Mouse (Mus musculus) induced T-regulatory cell, adult 2 months (primary cell): Measurements from ENCODE around the gene Tssk6.

Experiments used
- DNase-seq: peaks from one replicate; pipeline ENCODE4 v3.0.0-alpha.2; 2012; ENCODE audit warnings: low read depth

The Tssk6 gene

DNA sequence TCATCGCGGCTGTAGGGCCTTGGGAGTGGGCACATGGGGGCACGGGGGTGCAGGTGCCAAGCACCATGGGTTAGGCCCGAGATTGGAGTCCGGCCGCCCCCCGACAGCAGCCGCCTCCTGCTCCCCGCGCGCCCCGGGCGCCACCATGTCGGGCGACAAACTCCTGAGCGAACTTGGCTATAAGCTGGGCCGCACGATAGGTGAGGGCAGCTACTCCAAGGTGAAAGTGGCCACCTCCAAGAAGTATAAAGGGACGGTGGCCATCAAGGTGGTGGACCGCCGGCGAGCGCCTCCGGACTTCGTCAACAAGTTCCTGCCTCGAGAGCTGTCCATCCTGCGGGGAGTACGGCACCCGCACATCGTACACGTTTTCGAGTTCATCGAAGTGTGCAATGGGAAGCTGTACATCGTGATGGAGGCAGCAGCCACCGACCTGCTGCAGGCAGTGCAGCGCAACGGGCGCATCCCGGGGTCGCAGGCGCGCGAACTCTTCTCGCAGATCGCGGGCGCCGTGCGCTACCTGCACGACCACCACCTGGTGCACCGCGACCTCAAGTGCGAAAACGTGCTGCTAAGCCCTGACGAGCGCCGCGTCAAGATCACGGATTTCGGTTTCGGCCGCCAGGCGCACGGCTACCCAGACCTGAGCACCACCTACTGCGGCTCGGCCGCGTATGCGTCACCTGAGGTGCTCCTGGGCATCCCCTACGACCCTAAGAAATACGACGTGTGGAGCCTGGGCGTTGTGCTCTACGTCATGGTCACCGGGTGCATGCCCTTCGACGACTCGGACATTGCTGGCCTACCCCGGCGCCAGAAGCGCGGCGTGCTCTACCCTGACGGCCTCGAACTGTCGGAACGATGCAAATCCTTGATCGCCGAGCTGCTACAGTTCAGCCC is at the start of gene Tssk6, which contains the start of the genes Ndufa13 and Yjefn3:
Gene Tssk6 (plus strand): TSS at position 22 of the 900 bp plus-strand sequence.
Gene Ndufa13 (minus strand): TSS at position 396 of the 900 bp plus-strand sequence.
Gene Yjefn3 (minus strand): TSS at position 550 of the 900 bp plus-strand sequence.
- peak; percentile 88 for DNase-seq

DNA sequence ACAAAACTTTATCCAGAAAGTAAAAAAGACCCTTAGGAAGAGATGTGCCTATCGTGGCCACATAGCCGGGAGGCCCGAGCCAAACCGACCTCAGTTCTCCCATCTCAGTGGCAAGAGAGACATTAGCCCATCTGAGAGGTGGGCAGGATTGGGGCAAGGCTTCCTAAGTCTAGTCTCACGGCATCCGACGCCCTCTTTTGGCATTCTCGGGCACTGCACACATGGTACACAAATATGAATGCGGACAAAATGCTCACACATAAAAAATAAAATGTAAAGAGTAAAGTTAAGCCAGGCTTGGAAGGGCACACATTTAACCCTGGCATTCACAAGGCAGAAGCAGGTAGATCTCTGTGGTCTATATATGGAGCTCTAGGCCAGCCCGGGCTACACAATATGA is 48.1 kb upstream of the Tssk6 start:
- DNase-seq, result no peak

DNA sequence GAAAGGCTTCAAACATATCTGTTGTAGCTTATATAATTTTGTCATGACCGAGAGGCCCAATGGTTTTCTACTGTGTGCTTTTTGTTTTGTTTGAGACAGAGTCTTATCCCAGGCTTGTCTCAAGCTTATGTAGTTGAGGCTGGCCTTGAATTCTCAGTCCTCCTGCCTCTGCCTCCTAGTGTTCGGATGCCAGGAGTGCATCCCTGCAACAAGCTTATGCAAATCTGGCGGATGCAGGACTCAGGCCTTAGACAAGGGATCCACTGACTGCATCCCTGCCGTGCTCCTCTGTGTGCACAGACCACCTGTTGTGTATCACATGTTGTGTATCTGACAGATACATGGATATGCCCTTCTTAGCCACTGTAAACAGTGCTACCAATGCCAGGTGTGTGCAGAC is 41.2 kb upstream of the Tssk6 start:
- peak; percentile 36 for DNase-seq

DNA sequence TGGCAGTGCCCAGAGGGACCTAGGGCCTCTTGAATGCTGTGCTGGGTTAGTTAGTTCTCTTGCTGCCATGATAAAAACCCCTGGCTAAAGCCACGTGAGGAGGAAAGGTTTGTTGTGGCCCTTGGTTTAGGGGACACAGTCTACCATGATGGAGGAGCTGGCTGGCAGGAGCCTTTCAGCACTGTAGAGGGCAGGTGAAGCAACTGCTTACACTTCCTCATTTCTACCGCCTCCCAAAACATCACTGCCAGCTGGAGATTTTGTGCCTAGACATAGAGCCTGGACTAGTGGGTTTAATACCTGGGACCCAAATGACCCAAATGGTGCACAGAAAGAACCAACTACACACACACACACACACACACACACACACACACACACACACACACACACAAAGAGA is 40.7 kb upstream of the Tssk6 start:
- DNase-seq, result no peak

DNA sequence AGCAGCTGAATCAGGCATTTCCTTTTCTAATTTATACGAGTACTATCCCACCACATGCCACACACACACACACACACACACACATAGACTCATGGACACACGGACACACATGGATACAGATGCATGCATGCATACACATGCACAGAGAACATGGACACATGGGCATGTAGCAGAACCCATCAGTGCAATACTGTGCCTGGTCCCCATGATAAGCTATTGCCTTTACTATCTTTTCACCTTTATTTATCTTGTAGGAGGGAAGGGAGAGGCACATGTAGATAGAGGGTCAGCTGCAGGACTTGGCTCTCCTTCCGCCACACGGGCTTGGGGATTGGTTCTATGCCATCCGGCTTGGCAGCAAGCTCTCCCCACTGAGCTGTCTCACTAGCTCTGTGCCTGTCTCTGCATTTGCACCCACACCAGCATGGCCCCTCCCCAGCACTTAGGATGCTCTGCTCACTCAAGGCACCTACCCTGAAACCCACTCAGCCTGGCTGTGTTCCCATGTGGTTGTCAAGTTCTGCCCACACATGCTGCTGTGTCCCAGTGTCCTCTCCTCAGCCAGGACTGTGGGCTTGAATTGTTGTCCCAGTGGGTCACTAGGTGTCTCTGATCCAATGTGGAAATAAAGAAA is 38.5 kb upstream of the Tssk6 start:
- no peak for DNase-seq

DNA sequence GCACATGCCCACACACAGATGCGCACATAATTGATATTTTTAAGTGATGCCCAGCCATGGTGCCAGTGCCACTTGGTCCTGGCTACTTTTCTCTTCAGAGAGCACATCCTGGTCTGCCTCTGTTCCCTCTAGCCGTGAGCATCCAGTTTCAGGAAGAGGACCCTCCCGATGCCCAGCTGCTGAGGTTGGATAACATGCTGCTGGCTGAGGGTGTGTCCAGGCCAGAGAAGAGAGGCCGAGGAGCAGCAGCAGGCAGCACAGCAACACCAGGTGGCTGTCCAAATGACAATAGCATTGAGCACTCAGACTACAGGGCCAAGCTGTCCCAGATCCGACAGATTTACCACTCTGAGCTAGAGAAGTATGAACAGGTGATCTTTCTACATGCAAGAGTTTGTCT is 37.8 kb upstream of the Tssk6 start:
- no peak for DNase-seq

DNA sequence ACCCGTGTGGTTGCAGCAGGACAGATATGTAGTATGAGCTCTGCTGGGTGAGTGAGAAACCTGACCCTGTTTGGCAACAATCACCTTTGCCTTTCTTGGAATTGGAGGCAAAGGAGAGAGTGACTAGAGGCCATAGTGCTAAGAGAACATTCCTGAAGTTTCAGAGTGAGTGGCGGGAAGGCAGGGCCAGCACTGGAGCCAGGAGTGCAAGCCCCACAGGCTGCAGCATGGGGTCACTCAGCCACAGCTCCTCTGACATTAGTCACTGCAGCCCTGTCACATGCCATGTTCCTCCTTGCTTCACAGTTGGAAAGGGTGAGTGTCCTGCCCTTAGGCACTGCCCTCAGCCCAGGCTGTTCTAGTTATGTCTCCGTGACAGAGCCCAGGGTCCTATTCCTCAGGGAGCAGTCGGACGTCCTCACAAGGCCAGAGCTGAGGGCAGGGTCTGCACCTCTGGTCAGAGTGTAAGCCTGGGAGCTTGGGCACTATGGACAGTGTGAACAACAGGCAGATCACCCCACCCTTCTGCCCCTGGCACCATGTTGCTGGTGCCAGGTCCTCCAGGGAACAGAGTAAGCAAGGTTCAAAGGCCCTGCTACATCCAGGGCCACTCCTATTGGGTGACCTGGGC is 34.2 kb upstream of the Tssk6 start:
- DNase-seq, result no peak

DNA sequence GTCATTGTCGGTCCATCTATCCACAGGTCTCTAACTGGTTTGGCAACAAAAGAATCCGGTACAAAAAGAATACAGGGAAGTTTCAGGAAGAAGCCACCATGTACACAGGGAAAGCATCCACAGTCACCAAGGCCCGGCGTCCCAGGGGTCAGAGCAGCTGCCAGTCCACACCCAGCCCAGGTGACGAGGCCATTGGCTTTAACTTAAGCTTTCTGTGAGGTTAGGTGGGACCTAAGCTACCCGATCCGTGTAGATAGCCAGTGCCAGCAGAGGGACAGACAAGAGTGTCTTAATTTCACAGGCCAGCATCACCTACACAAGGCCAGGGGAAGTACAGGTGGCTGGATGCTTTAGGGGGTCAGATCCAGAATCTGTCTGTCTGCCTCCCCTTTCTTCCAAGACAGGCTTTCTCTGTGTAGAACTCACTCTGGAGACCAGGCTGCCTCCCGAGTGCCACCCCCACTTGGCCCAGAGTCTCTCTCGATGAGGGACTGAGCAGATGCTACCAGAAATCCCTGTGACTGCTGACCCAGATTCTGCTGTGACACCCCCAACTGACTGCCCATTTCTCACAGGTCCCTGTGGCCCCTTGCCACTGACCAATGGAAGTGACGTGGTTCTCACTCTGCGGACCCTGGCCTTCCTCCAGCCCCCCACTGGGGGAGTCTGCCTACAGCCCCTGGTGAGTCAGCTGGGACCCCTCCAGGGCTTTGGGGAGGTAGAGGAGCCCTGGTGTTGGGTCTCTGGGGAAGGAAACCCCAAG is 31.8 kb upstream of the Tssk6 start:
- no peak for DNase-seq

DNA sequence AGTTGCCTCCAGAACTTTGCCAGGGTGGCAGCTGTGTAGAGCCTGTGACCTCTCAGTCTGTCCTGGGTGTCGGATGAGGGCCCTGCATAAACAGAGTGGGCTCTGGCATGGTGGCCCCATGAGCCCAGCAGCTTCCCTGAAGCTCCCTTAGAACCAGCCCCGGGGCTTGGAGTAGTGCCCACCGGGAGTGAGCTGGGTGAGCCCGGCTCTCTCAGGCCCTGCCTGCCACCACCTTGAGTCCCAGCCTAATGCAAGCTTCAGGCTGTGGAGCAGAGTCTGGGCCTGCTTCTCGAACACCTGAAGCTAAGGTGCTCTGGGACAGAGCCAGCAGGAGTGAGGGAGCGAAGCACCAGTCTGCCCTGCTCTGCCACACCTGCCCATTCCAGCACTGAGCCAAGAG is 31.1 kb upstream of the Tssk6 start:
- DNase-seq, result no peak

DNA sequence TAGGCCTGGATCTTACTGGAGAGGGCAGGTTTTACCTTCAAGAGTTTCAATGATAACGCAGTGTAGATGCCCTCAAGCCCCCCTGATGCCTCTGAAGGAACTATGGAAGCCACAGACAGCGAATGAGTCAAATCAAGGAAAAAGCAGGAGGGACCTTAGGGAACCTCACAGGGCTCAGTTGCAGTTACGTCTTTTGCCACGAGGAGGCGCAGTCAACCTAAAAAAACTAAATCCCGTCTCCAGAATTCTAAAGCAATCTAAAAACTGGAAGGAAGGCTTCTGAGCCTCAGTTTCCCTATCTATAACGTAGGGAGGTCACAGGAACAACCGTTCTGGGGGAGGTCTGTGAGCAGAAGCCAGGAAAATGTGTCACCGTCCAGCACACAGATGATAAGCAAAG is 27.8 kb upstream of the Tssk6 start:
- DNase-seq, result peak; percentile 80

DNA sequence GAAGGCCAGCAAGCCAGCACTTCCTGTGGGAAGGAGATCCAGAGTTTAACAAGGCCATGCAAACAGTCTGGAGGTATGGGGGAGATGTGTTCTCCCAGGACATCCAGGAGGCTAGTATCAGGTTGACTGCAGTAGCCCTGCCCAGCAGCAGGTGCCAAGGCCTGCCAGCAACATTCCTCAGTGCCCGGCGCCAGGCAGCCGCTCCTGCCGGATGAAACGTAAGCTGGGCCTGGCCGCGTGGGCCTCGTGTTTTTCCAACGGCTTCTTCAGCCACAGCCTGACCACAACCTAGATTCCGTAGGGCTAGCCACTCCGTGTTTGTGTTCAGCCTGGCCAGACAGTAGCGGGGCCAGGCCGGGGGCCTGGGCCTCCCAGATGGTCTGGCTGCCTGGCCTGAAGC is 27.3 kb upstream of the Tssk6 start:
- DNase-seq, result no peak

DNA sequence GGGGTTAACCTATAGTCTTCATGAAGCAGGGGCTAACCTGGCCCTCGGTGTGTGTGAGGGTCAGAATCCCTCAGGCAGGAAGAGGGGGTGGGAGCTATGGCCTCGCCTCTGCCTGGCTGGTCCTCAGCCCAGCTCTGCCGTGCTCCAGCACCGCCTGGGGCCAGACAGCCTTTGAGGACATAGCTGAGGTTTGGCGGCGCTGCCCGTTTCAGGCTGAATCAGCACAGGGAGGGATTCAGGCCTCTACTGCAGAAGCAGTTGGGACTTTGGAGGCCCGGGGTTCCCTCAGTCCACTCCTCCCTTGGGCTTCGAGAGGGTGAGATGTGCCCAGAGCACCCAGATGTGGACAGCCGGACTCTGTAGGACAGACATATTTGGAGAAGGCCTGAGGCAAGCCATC is 25.9 kb upstream of the Tssk6 start:
- DNase-seq, result no peak

DNA sequence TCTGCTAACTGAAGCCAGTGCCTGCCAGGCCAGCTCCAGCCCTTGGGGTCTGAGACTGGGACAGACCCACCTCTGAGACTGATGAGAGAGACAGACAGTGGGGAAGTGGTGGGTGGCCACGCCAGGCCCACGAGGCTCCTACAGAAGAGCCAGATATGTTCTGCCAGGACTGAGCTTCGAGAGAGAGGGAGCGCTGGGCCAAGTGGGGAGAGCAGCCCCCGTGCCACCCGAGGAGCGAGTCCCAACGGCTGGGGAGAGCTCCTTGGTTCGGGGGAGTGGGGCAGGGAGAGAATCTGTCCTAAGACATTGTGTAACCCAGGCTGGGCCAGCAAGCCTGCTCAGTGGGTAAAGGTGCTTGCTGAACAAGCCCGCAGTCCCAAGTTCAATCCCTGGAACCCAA is 25.0 kb upstream of the Tssk6 start:
- no peak for DNase-seq

DNA sequence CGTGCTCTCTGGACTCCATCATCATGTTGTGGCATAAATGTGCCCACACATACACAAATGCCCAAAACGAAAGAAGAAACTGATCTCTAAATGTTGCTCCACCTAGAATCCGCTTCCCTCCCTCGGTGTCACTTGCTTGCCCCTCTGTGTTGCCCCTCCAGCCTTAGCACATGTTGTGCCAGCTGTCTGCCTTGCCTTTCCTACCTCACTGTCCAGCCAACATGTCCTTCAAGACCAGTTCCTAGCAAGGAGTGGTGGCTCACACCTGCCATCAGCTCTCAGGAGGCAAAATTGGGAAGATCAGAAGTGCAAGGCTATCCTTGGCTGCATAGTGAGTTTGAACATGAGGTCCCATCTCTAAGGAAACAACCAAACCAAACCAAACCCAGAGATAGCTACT is 24.6 kb upstream of the Tssk6 start:
- DNase-seq, result no peak

DNA sequence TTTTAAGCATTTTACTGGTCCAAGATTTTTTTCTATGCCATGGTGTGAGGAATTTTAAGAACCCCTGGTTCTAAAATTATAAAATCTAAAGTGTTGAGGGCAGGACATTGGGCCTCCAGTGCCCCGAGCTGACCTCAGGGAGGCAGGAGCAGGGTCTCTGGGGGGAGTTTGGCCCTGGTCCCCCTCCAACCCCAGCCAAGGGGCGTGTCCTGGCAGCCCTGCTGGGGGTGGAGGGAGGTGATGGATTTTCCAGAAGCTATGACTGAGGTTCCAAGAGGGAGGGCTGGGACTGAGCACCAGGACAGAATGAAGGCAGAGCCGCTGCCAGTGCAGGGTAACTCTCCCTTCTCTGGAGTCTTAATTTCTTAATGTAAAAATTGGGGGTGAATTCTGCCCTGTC is 24.0 kb upstream of the Tssk6 start:
- no peak for DNase-seq

DNA sequence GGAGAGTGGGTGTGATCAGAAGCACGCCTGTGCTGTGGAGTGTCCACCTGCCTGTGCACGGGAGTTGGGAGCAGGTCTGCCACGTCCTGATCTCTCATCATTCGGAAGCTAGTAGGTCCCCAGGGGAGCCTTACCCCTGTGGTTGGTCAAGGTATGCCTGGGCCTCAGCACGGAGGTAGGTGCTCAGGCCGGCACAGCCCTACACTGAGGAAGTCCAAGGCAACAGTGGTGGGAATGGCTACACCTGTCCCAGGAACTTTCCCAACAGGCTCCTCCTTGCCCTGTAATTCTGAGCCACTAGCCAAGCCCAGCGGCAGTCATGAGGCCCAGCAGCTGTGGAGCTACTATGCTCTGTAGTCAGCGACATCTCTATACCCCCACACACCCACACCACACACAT is 22.3 kb upstream of the Tssk6 start:
- DNase-seq, result no peak

DNA sequence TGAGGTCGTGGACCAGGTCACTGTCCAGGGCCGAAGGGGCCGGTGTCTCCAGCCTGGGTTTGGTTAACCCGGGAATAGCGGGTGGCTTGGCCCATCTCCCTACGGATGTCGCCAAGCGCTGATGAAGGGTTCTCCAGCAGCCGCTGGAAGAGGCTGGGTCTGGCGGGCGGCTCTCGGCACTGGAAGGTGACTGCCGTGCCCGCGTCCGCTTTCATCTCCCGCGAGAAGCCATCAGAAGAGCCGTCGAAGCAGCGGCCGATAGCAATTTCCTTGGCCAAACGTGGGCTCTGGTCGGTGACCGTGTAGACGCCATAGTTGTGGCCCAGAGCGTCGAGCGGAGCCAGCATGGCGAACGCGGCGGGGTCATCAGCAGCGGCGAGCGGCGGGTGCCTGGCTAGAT is 21.1 kb upstream of the Tssk6 start:
- DNase-seq, result no peak

DNA sequence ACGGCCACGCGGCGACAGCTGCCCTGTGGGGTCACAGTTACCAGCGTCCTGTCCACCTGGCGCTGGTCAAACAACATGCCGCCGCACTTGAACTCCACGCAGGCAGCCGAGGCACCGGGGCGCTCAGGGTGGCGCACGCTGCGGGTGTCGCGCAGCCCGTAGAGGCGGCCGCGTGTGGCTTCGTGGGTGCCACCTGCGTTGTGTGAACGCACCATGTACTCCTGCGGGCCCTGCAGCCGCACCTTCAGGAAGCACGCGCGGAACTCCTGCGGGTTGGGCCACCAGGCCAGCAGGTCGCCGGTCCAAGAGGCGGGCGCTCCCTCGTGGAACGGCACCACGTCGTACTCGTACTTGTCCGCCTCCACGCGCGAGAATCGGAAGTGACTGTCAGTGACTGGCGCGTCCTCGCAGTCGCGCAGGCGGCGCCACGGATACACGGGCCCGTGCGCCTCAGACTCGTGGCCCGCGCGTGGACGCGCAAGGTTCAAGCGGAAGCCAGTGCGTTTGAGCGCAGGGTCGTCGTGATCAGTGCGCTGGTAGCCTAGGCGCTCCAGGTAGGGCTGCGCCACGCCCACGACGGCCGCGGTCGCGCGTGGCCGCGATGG is 20.6 kb upstream of the Tssk6 start:
- no peak for DNase-seq

DNA sequence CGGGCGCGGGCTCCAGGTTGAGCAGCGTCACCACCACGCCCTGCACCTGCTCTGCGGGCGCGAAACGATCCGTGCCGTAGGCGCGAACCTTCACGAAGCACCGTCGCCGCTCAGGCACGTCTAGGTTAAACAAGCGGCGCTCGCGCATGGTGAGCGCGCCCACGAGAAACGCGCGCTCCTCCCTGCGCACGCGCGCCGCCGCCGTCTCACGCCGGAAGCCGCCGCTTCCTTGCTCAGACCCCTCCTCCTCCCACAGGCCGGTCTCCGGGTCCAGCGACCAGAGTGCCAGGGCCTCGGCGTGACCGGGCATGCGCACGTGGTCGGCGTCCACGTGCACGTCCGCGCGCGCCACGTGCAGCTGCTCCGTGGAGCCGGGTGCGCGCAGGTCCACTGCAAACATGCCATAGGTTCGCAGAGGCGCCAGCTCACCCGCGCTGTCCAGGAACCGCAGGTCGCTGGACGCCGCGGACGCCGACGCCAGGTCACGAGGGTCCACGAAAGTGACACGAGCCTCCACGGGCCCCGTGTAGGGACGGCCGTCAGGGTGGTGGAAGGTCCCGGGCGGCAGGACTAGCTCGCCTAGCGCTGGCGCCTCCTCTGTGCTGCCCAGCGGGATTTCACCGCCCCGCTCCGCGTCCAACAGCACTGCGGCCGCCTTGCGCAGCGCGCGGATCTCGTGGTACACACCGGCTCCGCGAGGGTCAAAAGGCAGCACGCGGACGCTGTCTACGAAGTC is 19.8 kb upstream of the Tssk6 start:
- peak; percentile 68 for DNase-seq

DNA sequence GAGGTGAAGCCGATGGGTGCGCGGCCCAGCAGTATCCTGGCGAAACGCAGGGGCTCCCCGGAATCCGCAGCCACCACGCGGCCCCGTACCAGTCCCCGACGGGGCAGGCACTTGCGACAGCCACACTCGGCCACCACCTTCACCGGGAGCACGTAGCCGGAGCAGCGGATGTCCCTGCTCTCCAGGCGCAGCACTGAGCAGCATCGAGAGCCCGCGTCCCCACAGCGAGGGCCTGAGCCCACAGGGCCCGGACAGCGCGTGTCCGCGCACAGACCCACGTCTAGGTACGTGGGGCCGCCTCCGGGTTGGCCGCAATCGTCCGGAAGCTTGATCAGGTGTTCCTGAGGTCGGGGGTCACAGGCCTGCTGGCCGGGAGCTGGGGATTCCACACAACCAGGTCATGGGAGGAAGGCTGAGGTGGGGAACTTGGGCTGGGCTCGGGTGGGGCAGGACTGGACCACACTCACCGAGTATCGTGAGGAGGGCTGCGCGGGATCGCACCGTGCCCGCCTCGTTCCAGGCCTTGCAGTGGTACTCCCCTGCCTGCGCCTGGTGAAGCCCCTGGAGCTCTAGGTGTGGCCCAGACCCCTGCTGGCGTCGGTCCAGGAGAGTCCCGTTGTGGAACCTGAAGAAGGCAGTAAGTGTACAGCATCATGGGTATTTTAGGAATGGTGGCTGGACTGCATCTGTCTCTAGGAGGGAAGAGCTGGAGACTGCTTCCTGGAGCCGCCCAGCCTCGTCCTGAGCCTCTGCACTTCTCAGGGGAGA is 19.0 kb upstream of the Tssk6 start:
- no peak for DNase-seq
